Mouse (Mus musculus): ENCODE data around the gene Lpcat4. TPM values are rescaled to one million over a fixed set of nuclear protein-coding genes. Genes with fewer than 3 reads are reported as not detected.
A peak's percentile ranks its signal among the peaks of the same experiment; 100 is the strongest.
"Not testable (repeated sequence)": the region's sequence is repeated elsewhere in the genome, so short reads cannot be mapped to it uniquely, and the experiment has no call there.

Gene Lpcat4
- total RNA-seq, 1 experiment from 2014 or later, result 6.0 TPM

DNA sequence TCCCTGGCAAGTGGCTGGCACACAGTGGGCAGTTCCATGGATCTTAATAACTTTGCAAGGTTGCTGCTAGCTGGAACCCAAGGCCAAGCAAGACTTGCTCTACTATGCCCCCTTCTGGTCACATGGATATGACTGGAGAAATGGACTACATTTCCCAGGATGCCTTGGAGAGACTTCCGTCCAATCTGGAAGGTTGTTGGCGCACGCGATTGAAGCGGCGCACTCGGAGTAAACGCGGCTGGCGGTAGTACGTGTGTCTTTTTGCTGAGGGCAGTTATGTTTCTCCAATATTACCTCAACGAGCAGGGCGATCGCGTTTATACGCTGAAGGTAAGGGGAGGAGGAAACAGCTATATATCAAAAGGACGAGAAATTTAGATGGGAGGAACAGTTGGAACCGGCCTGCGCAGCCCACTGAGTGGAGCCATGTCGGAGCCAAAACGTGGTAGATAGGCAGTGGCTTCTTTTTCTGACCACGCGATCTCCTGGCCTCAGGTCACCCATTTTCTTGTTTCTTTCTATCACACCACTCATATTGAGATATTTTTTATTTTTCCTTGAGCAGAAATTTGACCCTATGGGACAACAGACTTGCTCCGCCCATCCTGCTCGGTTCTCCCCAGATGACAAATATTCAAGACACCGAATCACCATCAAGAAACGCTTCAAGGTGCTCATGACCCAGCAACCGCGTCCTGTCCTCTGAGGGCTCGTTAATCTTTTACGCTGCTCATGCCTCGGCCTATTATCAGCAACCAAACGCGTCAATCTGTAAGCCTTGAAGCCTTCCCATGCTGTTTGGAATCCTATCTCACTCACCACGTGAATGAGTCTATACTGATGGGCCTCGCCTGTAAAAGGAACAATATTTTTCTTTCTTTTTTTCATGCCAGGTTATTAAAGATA lies 22.7 kb downstream of the Lpcat4 start, which contains the start of gene Nop10:
Nop10 (plus strand) TSS at position 179 of the 906 bp plus-strand sequence.
- DNase-seq, result peak; percentile 77

DNA sequence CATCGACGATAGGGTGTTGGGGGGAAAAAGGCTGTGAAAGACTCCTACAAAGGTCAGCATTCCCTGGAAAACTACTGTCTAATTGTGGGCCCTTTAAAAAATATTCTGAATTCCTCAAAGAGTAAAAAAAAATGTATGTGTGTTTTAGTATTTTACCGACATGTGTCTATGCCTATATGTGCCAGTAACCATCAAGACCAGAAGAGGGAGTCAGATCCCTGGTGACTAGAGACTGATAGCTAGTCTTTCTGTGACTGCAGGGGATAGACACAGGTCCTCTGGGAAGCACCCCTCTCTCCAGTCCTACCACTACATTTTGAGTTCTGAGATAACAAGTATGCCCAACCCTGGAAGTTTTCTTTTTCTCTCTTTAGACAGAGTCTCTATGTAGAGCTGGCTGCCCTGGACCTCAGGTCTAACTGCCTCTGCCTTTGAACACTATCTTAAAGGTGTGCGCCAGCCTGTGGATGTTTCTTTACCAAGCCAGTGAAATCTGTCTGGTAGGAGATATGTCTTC lies 23.6 kb downstream of the Lpcat4 start:
- DNase-seq, result no peak

DNA sequence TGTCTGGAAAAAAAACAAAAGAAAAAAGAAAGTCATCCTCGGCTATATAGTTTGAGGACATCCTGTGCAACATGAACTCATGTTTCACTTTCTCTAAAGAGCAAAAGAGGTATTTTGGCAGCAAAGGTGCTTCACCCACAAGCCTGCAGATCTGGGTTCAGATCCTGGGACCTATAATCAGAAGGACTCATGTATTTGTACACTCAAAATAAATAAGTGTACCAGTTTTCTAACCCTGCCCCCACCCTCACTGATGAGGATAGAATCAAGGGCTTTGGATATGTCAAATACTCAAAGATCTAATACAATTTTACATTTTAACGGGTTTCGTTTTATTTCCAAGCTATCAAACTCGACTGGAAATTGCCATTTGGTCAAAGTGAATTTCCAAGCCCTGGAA lies 25.1 kb downstream of the Lpcat4 start:
- no peak for DNase-seq

DNA sequence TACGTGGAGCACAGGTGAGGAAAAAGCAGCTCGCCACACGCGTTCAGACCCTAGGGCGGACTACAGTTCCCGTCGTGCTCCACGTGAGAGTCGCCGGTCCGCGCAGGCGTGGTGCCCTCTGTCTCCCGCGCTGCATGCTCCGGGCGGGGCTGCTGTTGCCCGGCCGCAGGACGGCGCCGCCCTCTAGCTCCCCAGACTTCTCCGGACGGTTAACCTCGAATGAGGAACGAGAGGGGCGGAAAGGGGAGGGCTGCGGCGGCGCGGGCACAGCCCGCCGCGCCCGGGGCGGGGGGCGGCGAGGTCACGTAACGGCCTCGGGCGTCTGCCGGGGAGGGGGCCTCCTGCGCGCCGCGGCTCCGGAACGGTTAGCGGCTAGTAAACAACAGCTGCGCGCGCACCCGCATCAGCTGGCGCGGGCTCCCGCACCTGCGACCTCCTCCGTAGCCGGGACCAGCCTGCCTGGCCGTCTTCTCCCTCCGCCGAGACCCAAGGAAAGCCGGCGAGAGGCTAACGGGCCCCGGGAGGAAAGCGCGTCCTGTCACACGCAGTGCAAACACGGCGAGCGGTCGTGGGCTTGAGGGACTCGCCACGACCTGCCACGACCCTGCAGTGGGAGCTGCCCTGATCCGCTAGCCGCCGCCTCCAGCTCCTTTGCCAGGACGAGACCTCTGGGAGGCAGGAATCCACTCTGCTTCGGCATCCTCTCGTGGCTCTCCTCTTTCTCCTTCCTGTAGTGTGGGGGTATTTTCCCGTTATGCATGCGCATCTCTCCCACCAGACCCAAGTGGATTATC lies 26.4 kb downstream of the Lpcat4 start, which contains the start of gene Slc12a6:
Slc12a6 (plus strand) TSS at position 378 of the 794 bp plus-strand sequence.
- DNase-seq, result peak; percentile 96

DNA sequence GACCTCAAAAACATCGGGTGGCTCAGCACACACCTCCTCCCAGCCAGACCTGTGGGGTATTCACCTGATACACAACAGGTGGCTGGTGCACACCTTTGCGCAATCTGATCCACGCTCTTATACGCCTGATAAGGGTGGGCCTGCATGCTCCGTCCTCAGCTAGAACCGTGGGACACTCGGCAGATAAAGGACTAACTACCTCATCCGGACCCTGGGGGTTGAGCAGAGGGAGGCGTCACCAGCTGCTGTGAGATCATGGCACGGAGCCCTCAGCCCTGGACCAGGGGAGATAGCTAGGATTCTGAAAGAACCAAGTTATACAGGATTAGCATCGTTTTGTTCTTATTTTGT lies 26.9 kb downstream of the Lpcat4 start, which contains the start of gene Gm21985:
Gm21985 (plus strand) TSS at position 73 of the 351 bp plus-strand sequence.
- DNase-seq, result peak; percentile 69

DNA sequence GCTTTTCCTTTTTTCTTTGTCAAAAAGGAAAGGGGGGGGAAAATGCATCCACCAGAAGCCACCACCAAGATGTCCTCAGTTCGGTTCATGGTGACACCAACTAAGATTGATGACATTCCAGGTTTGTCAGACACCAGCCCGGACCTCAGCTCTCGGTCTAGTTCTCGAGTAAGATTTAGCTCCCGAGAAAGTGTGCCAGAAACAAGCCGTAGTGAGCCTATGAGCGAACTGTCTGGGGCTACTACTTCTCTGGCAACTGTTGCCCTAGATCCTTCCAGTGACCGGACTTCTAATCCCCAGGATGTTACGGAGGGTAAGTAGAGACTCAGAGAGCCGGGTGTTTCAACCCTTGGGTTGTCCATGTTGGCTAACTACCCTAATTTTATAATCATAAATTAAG lies 27.5 kb downstream of the Lpcat4 start:
- no peak for DNase-seq

DNA sequence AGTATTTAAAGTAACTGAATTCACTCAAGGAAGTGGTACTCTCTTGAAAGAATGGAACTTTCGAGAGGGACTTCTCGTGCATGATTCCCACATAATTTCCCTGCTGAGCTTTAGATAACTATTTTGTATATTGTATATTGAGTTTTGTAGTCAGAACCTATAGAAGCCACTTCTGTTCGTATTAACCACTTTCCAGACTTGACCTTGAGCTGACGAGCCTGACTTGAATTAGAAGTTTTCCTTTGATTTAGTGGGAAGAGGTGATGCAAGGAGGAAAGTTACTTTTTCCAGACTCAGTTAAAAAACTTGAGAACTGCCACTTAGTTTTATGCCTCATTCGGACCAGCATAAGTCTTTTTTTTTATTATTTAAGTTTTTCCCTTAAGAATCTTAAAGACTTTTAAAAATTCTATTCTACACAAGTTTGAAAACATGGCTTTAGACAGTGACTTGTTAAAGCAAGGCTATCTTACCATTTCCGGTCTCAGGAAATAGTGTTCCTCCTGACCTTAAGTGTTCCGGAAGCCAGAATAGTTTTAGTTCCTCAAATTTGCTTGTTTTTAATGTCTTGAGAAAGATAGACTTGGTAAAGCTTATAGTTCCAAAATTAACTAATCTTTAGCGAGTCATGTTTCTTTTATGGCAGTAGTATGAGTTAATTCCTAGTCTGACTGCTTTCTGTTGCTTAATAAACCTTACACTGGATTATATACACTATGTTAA lies 28.4 kb downstream of the Lpcat4 start:
- no peak for DNase-seq

DNA sequence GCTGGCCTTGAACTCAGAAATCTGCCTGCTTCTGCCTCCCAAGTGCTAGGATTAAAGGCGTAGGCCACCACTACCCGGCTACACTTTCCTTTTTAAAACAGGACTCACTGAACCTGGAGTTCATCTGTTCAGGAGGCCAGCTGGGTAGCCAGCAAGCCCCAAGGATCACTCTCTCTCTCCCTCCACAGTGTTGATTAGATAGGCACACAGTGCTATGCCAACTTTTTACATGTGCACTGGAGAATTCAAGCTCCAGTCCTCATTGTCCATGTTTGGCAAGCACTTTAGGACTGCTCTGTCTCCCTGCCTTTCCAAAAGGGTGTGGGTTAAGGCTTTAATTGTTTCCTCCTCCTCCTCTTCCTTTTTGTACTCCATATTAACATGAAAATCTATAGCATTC lies 30.7 kb downstream of the Lpcat4 start:
- DNase-seq, result no peak

DNA sequence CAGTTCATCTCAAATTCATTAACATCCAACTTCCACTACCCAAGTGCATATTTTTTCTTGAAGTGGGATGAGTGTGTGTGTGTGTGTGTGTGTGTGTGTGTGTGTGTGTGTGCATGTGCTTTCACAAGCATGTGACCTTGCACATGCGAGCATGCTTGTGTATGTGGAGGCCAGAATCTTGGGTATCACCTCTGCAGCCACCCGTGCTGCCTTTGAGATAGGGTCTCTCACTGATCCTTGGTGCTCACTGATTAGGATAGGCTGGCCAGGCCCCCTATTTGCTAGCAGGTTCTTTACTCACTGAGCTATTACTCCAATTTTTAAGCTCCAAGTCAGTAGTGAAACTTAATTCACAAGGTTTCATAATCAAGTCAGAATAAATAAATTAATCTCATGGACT lies 33.6 kb downstream of the Lpcat4 start:
- DNase-seq, result no peak

DNA sequence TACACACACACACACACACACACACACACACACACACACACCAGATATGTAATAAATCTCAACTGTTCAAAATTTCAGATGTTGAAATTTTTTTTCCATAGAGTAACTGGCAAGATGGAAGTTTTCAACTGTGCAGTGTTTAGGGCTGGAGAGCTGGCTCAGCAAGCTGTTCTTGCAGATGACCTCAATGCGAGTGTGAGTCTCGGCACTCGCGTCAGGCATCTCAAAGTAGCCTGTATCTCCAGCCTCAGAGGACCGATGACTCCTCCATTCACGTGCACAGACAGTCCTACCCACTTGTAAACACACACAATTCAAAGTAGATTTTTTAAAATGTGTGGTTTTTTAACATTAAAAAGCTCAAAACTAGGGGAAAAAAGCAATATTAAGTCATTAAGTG lies 34.2 kb downstream of the Lpcat4 start:
- no peak for DNase-seq

DNA sequence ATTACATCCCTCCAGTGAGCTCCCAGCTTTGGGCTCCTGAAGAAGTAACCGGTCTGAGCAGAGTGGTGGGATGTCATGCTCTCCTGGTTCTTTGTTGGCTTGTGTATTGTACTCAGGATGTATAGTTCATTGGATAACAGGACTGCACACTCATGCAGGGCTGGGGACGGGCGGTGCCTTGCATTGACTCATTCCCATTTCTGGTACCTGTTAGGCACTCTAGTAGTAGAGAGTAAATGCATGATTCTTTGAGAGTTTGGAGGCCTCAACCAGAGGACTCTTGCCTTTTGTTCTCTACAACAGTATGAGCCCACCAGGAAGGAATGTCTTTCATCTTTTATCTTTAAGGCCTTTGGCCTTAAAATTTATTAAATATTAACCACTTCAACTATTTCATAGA lies 37.6 kb downstream of the Lpcat4 start:
- no peak for DNase-seq

DNA sequence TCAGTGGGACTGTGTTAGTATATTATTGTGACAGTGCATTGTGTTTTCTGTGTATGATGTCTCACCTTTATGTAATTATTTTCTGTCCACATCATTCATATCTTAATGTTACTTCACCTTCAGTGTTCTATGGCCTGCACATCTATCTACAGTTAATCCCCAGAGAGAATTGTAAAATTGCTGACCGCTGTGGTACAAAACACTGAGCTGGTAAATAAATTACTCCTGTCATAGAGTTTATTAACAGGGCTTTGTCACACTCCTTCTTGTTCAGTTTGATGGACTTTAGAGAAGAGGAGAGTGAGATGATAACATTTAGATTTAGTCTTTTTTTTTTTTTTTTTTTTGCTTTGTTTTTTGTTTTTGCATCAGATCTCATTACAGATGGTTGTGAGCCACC lies 43.6 kb downstream of the Lpcat4 start:
- DNase-seq, result no peak

DNA sequence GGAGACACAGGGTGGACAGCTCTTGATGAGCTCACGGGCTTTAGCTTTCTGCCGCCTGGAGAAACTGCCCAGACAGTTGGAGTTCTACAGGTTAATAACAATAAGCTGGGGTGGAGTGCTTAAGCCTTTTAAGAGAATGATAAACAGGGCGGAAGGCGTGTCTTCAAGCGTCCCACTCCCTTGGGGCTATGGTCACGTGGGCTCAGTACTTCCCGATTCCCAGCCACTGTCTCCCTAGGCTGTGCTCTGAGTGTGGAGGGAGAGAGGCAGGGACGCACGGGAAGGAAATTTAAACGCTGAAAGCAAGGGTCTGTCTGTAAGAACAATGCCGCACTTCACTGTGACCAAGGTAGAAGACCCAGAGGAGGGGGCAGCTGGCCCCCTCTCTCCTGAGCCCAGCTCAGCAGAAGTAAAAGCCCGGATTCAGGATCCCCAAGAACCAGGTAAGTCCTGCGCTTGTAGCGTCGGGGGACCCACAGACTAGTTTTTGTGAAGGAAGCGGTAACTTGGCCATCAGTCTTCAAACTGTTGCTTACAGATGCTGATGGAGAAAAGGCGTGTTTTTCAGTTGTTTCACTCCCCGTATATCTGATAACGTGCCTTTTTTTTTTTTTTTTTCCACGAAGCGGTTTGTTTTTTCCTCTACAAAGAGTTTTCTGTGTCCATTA lies 45.2 kb downstream of the Lpcat4 start:
- peak; percentile 49 for DNase-seq

DNA sequence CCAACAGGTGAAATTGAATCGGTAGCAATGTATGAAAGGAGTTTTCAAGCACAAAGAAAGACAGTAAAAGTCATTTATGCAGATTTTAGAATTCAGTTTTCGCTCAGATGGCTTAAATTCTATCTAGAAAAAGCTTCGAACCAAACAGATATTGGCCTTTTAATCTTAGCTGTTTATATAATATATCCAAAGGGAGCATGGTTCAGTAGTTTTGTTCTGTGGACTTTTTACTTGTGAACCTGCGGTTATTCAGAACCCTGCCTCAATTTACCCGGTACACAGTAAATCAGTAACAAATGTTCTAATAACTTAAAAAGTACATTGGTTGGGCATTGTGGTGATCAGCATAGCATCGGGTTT lies 45.7 kb downstream of the Lpcat4 start:
- no peak for DNase-seq

DNA sequence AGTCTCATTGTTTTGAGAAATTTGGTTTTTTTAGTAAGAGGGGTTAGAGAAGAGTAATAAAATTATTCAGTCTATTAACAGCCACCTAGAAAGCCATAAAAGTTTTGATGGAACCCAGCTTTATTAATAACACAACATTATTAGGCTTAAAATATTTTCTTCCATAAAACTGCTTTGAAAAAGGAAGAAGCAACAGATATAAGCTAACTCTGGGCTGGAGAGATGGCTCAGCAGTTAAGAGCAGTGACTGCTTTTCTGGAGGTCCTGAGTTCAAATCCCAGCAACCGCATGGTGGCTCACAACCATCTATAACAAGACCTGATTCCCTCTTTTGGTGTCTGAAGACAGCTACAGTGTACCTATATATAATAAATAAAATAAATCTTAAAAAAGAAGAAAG lies 46.8 kb downstream of the Lpcat4 start:
- not testable (repeated sequence) for DNase-seq

DNA sequence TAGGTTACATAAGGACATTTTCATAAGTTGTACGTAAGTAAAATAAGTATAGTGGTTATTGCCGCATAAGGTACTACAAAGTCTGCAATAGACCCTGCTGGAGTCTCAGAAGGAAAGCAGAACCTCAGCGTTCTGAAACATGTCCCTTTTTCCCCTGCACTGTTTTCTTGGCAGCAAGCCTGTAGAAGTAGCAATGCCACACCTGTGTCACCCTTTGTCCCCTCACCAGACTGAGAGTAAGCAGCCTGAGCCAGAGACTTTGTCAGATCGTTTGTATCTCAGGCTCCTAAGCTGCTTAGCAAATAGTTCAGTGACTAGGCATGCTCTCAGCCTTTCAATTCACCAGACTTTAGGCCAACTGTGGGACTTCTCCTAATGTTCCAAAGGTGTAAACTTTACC lies 47.8 kb downstream of the Lpcat4 start:
- DNase-seq, result no peak

DNA sequence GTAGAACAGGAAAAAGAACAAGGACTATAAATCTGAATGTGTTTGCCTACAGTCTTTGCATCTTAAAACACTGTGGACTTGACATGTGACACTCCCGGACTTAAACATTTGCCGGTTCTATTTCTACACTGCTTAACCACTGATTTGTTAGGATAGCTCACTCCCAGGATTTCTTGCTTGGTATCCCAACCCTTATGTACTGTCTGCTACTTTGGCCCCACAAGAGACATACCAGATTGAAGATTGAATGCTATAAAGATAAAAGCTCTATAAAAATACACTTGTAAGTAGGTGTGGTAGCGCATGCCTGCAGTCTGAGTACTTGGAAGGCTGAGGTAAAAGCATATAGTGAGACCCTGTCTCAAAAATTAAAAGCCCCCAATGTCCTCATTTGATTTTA lies 50.2 kb downstream of the Lpcat4 start:
- DNase-seq, result no peak

DNA sequence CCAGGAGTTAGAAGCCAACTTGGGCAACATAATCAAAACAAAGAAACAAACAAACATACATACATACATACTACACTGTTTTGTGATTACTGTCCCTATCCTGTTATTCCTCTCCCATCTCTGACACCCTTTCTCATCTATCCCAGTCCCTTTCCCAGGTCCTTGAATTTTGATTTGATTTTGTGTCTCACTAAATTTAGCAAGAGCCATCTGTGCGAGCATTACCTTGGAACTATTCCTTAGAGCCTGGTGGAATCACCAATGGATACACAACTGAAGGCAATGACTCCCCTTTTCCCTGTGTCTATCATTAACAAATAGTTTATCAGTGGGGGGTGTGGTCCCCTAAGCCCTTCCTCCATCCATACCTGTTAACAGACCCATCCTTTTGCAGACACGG lies 53.6 kb downstream of the Lpcat4 start:
- DNase-seq, result no peak

DNA sequence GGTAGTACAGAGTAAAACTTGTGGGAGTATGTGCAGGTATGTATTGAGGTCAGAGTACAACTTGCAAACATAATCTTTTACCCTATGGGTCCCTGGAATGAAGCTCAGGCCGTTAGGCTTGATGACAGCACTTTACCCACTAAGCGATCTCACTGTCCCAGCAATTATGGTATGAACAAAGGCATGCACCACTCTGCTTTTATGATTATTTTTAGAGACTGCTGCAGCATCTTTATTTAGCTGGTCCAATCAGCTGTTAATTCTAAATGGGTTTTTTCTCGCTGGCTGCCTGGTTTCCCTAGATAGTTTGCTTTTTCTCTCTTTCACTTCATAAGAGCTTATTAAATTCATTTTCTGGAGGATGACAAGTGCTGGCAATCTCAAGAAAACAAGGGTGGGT lies 56.9 kb downstream of the Lpcat4 start:
- no peak for DNase-seq
